Mouse (Mus musculus): ENCODE results near the gene Nhlh2. TPM values are rescaled to one million over a fixed set of nuclear protein-coding genes. Genes with fewer than 3 reads are reported as not detected.

The Nhlh2 gene
- polyA plus RNA-seq, 1 experiment from 2014 or later = not detected

- ATAC-seq (ENCODE audit: low FRiP score, low TSS enrichment) (no peak), DNase-seq (ENCODE audit: low spot score) (no peak)
- WGBS = 8% methylated on average over 24 of the region's 24 CpGs
These were observed 923 bp downstream of the Nhlh2 start for GRCm38 (mm10) chr3:102010681-102011317.

DNA sequence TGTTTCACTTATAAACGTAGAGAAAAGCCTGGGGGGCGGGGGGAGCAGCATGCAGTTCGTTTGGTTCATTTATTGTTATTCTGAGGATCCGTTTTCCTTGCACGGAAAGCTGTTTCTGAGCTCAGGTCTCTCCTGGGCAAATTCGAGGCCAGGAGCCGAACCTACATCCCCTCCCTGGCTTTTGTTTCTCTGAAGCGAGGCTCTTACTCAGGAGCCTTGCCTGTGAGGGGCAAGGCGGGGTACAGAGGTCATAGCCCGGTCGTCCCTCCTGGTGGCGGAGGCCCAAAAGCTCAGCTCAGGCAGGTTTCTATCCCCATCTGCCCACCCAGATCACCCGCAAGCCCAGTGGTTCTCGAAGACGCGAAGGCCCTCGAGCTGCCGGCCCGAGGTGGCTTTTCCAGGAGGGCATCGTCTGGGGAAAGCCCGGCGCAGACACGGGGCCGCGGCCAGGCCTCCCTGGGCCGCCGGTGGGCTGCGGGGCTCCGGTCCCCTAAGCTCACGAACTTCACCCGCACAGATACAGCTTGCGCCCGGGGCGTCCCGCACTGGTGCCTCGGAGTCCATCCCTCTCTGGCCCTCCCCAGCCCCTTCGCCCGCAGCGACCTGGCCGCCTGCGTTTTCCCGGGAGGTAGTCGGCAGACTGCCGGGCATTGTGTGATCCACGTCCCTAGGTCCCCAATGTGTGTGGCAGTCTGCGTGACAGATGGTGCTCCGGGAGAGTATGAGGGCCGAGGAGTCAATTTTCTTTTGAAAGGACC is 1.6 kb downstream of the Nhlh2 start:
- Histone ChIP-seq H3K9ac (ENCODE audit: low read length) (no peak overlapping the region), H3K36me3 (ENCODE audit: control insufficient read depth, insufficient read depth, low read length) (no peaks in the 10 kb centered on the region), H3K4me3 (ENCODE audit: low read depth, low read length) (peak overlapping the region; percentile 29), H3K27ac (replicated peaks) (no peak overlapping the region), H3K9me3 (ENCODE audit: control insufficient read depth, low read length) (no peaks in the 10 kb centered on the region), H3K4me1 (replicated peaks; ENCODE audit: control insufficient read depth, insufficient read depth) (peaks cover 6% of the 10 kb centered on the region; the same call in 1 of the 2 replicates), H3K4me2 (replicated peaks; ENCODE audit: low read depth) (peak overlapping the region; percentile 36), H3K27me3 (ENCODE audit: control insufficient read depth, insufficient read depth, low read length) (peaks cover 13% of the 10 kb centered on the region)
- WGBS = 2% methylated on average over 46 of the region's 48 CpGs
- DNase-seq (ENCODE audit: low spot score) (peak; percentile 20), ATAC-seq (ENCODE audit: low FRiP score, low TSS enrichment) (no peak)
- TF ChIP-seq CTCF (IDR thresholded peaks at IDR 0.05; ENCODE audit: low read depth) (no peak), EP300 (optimal IDR thresholded peaks at IDR 0.05) (no peak)

More at GRCm38 (mm10) chr3:102010681-102011317, 923 bp downstream of the Nhlh2 start:
- H3K4me1 ChIP-seq (replicated peaks; ENCODE audit: control insufficient read depth, insufficient read depth) = peaks cover 6% of the 10 kb centered on the region; the same call in 1 of the 2 replicates
- no peaks in the 10 kb centered on the region for H3K36me3 ChIP-seq (ENCODE audit: control insufficient read depth, insufficient read depth, low read length)
- H3K4me3 ChIP-seq (ENCODE audit: low read depth, low read length) = peak overlapping the region; percentile 29; the same call in 1 of the 2 replicates
- H3K27me3 ChIP-seq (ENCODE audit: control insufficient read depth, insufficient read depth, low read length) = peaks cover 13% of the 10 kb centered on the region
- TF ChIP-seq CTCF (IDR thresholded peaks at IDR 0.05; ENCODE audit: low read depth) (no peak), EP300 (optimal IDR thresholded peaks at IDR 0.05) (no peak)
- H3K9me3 ChIP-seq (ENCODE audit: control insufficient read depth, low read length) = no peaks in the 10 kb centered on the region
- H3K27ac ChIP-seq (replicated peaks) = no peak overlapping the region
- H3K4me2 ChIP-seq (replicated peaks; ENCODE audit: low read depth) = no peak overlapping the region
- no peak overlapping the region for H3K9ac ChIP-seq (ENCODE audit: low read length)

DNA sequence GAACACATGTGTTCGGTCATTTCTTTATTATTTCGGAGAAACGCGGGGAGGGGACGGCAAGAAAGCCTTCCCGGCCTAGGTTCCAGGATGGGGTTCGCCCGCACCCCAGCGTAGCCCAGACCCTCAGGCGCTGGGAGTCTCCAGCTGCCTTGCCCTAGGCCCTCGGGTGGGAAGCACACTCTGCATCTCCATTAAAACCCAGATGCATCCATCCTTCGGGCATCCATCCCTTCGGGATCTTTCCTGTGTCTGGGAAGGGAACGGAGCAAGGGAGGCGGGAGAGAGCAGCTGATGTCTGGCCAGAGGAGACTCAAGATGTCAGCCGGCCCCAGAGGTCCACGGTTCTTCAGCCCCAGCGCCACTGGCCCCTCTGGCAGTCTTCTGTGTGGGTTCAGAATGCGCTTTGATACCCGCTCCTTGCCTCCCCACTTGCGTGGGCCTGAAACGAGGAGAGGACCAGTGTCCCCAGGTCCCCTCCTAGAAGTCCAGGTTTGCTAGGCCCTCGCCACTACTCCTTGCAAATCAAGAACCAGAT is 2.3 kb downstream of the Nhlh2 start:
- Histone ChIP-seq H3K4me3 (ENCODE audit: low read depth, low read length) (peak overlapping the region; percentile 31), H3K9ac (ENCODE audit: low read length) (peak overlapping the region; percentile 41; the same call in 1 of the 2 replicates), H3K4me1 (replicated peaks; ENCODE audit: control insufficient read depth, insufficient read depth) (peaks cover 6% of the 10 kb centered on the region; the same call in 1 of the 2 replicates), H3K36me3 (ENCODE audit: control insufficient read depth, insufficient read depth, low read length) (no peaks in the 10 kb centered on the region), H3K27me3 (ENCODE audit: control insufficient read depth, insufficient read depth, low read length) (peaks cover 13% of the 10 kb centered on the region), H3K27ac (replicated peaks) (no peak overlapping the region), H3K9me3 (ENCODE audit: control insufficient read depth, low read length) (no peaks in the 10 kb centered on the region), H3K4me2 (replicated peaks; ENCODE audit: low read depth) (peak overlapping the region; percentile 51)
- ATAC-seq (ENCODE audit: low FRiP score, low TSS enrichment) (no peak), DNase-seq (ENCODE audit: low spot score) (no peak)
- TF ChIP-seq EP300 (optimal IDR thresholded peaks at IDR 0.05) (no peak), CTCF (IDR thresholded peaks at IDR 0.05; ENCODE audit: low read depth) (no peak)
- WGBS = 13% methylated on average over 23 of the region's 23 CpGs

DNA sequence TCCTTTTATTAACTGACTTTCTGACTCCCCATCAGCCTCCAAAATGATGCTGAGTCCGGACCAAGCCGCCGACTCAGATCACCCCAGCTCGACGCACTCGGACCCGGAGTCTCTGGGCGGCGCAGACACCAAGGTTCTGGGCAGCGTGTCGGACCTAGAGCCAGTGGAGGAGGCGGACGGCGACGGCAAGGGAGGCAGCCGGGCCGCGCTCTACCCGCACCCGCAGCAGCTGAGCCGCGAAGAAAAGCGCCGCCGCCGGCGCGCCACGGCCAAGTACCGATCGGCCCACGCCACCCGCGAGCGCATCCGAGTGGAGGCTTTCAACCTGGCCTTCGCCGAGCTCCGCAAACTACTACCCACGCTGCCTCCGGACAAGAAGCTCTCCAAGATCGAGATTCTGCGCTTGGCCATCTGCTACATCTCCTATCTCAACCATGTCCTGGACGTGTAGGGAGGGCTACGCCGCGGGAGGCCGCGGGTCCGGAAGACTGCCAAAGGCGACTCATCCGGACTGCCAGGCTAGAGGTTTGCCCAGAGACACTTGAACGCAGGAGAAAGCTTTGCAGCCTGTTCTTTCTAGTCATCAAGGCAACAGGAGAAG is 2.8 kb downstream of the Nhlh2 start:
- peak overlapping the region; percentile 51 for H3K4me2 ChIP-seq (replicated peaks; ENCODE audit: low read depth)
- ATAC-seq (ENCODE audit: low FRiP score, low TSS enrichment) (no peak), DNase-seq (ENCODE audit: low spot score) (peak; percentile 22)
- H3K9me3 ChIP-seq (ENCODE audit: control insufficient read depth, low read length) = no peaks in the 10 kb centered on the region
- H3K4me1 ChIP-seq (replicated peaks; ENCODE audit: control insufficient read depth, insufficient read depth) = peaks cover 6% of the 10 kb centered on the region; the same call in 1 of the 2 replicates
- peak overlapping the region; percentile 41; the same call in 1 of the 2 replicates for H3K9ac ChIP-seq (ENCODE audit: low read length)
- H3K4me3 ChIP-seq (ENCODE audit: low read depth, low read length) = peak overlapping the region; percentile 31
- H3K27ac ChIP-seq (replicated peaks) = no peak overlapping the region
- 1% methylated on average over 51 of the region's 53 CpGs for WGBS
- H3K27me3 ChIP-seq (ENCODE audit: control insufficient read depth, insufficient read depth, low read length) = peaks cover 13% of the 10 kb centered on the region
- H3K36me3 ChIP-seq (ENCODE audit: control insufficient read depth, insufficient read depth, low read length) = no peaks in the 10 kb centered on the region
- TF ChIP-seq EP300 (optimal IDR thresholded peaks at IDR 0.05) (no peak), CTCF (IDR thresholded peaks at IDR 0.05; ENCODE audit: low read depth) (no peak)

- 0 out of 2 replicates have a peak, but pooled peaks cover 2% of the 10 kb centered on the region for H3K4me1 ChIP-seq (replicated peaks; ENCODE audit: control insufficient read depth, insufficient read depth)
- H3K4me2 ChIP-seq (replicated peaks; ENCODE audit: low read depth) = no peak overlapping the region
- 66% methylated on average over 1 of the region's 1 CpGs for WGBS
- ATAC-seq (ENCODE audit: low FRiP score, low TSS enrichment) (no peak), DNase-seq (ENCODE audit: low spot score) (no peak)
- H3K27ac ChIP-seq (replicated peaks) = no peak overlapping the region
- H3K36me3 ChIP-seq (ENCODE audit: control insufficient read depth, insufficient read depth, low read length) = no peaks in the 10 kb centered on the region
- TF ChIP-seq CTCF (IDR thresholded peaks at IDR 0.05; ENCODE audit: low read depth) (no peak), EP300 (optimal IDR thresholded peaks at IDR 0.05) (no peak)
- H3K9me3 ChIP-seq (ENCODE audit: control insufficient read depth, low read length) = no peaks in the 10 kb centered on the region
- no peak overlapping the region for H3K9ac ChIP-seq (ENCODE audit: low read length)
- H3K27me3 ChIP-seq (ENCODE audit: control insufficient read depth, insufficient read depth, low read length) = no peaks in the 10 kb centered on the region
- H3K4me3 ChIP-seq (ENCODE audit: low read depth, low read length) = no peak overlapping the region
These were observed 10.7 kb downstream of the Nhlh2 start for GRCm38 (mm10) chr3:102020604-102021003.

Measured in stomach, postnatal 0 days (tissue).